Mouse (Mus musculus) limb, embryonic 12.5 days (tissue): ENCODE data around the gene Gps2. TPM values are rescaled to one million over a fixed set of nuclear protein-coding genes. Genes with fewer than 3 reads are reported as not detected.

Experiments
- ATAC-seq: fragments of 200-750 bp; cut with Nextera tagmentation; 2 replicates; pipeline ENCODE4 v1.8.0; 2017; ENCODE audit warnings: low read depth, moderate TSS enrichment; ENCODE audit not compliant: insufficient number of reproducible peaks, insufficient read depth, low FRiP score, low TSS enrichment
- H3K27ac ChIP-seq: fragments of 300-500 bp; sonication (generic); 2 replicates; pipeline ENCODE4 v1.5.1; 2016; ENCODE audit warnings: mild to moderate bottlenecking, moderate library complexity
- H3K27me3 ChIP-seq: fragments of 300-500 bp; sonication (generic); 2 replicates; pipeline ENCODE4 v1.6.1; 2016; ENCODE audit warnings: mild to moderate bottlenecking, moderate library complexity
- H3K36me3 ChIP-seq: fragments of 300-500 bp; sonication (generic); 2 replicates; pipeline ENCODE4 v1.6.1; 2016; ENCODE audit warnings: mild to moderate bottlenecking, moderate library complexity
- H3K4me1 ChIP-seq: fragments of 300-500 bp; sonication (generic); replicated peaks from 2 replicates; pipeline ENCODE4 v1.6.1; 2016
- H3K4me2 ChIP-seq: fragments of 300-500 bp; sonication (generic); 2 replicates; pipeline ENCODE4 v1.6.1; 2016; ENCODE audit warnings: mild to moderate bottlenecking, moderate library complexity
- H3K4me3 ChIP-seq: fragments of 300-500 bp; sonication (generic); replicated peaks from 2 replicates; pipeline ENCODE4 v1.5.1; 2016; ENCODE audit warnings: mild to moderate bottlenecking
- H3K9ac ChIP-seq: fragments of 300-500 bp; sonication (generic); replicated peaks from 2 replicates; pipeline ENCODE4 v1.6.1; 2016; ENCODE audit warnings: mild to moderate bottlenecking, moderate library complexity
- H3K9me3 ChIP-seq: fragments of 300-500 bp; sonication (generic); 2 replicates; pipeline ENCODE4 v1.6.1; 2016; ENCODE audit warnings: mild to moderate bottlenecking, moderate library complexity
- WGBS: fragments of 180-500 bp; shearing (Covaris S2); methylation state at CpG from one replicate; pipeline ENCODE4 v1.1.7; 2016; 5-methylcytosine and 5-hydroxymethylcytosine counted together
- polyA plus RNA-seq: library from polyadenylated mRNA; unstranded; fragments of >200 nt; fragmentation: Nextera tagmentation; extraction: Ambion mirVana; gene quantifications from 2 replicates; pipeline ENCODE4 v1.2.1, GENCODE M21; 2016

Gps2 gene
- polyA plus RNA-seq, 1 experiment from 2014 or later: 92.0 TPM

GRCm38 (mm10) chr11:69886907-69887635 lies 26.6 kb upstream of the Gps2 start:
- Histone ChIP-seq H3K36me3 (no peaks in the 10 kb centered on the region), H3K4me1 (no peaks in the 10 kb centered on the region), H3K27ac (no peak overlapping the region), H3K9ac (no peak overlapping the region), H3K4me3 (no peak overlapping the region), H3K27me3 (no peaks in the 10 kb centered on the region), H3K9me3 (no peaks in the 10 kb centered on the region), H3K4me2 (no peak overlapping the region)
- ATAC-seq: no peak
- 72% methylated on average over 8 of the region's 8 CpGs for WGBS

GRCm38 (mm10) chr11:69891482-69891881 lies 22.2 kb upstream of the Gps2 start:
- Histone ChIP-seq H3K4me2 (no peak overlapping the region), H3K27me3 (no peaks in the 10 kb centered on the region), H3K9ac (no peak overlapping the region), H3K9me3 (no peaks in the 10 kb centered on the region), H3K36me3 (no peaks in the 10 kb centered on the region), H3K27ac (no peak overlapping the region), H3K4me1 (no peaks in the 10 kb centered on the region), H3K4me3 (no peak overlapping the region)
- 82% methylated on average over 4 of the region's 4 CpGs for WGBS
- no peak for ATAC-seq

GRCm38 (mm10) chr11:69894671-69895070 lies 19.0 kb upstream of the Gps2 start:
- H3K9ac ChIP-seq: no peak overlapping the region
- WGBS: 72% methylated on average over 5 of the region's 5 CpGs
- no peak for ATAC-seq

GRCm38 (mm10) chr11:69895291-69895690 lies 18.4 kb upstream of the Gps2 start, which contains the start of gene Acap1:
Acap1 (minus strand) TSS chr11:69895539.
- H3K27me3 ChIP-seq: no peaks in the 10 kb centered on the region
- H3K36me3 ChIP-seq: peaks cover 5% of the 10 kb centered on the region; the same call in 1 of the 2 replicates
- no peak within 1 kb of the TSS for H3K9ac ChIP-seq
- H3K9me3 ChIP-seq: no peaks in the 10 kb centered on the region
- H3K4me1 ChIP-seq: peaks cover 18% of the 10 kb centered on the region
- 76% methylated on average over 4 of the region's 4 CpGs for WGBS
- ATAC-seq: no peak
- H3K4me2 ChIP-seq: no peak within 1 kb of the TSS
- H3K27ac ChIP-seq: no peak within 1 kb of the TSS
- no peak within 1 kb of the TSS for H3K4me3 ChIP-seq

More at GRCm38 (mm10) chr11:69894671-69895070, 19.0 kb upstream of the Gps2 start:
- no peak overlapping the region for H3K27ac ChIP-seq
- H3K36me3 ChIP-seq: peaks cover 5% of the 10 kb centered on the region; the same call in 1 of the 2 replicates
- no peak overlapping the region for H3K4me2 ChIP-seq
- H3K9me3 ChIP-seq: no peaks in the 10 kb centered on the region
- no peaks in the 10 kb centered on the region for H3K27me3 ChIP-seq
- peaks cover 16% of the 10 kb centered on the region for H3K4me1 ChIP-seq
- H3K4me3 ChIP-seq: no peak overlapping the region

- peak overlapping the region; percentile 99; the same call in 1 of the 2 replicates for H3K27ac ChIP-seq
Measured at GRCm38 (mm10) chr11:69899870-69900269, 13.8 kb upstream of the Gps2 start.

GRCm38 (mm10) chr11:69900471-69901405 lies 12.9 kb upstream of the Gps2 start, which contains the start of the genes 2810408A11Rik and Neurl4:
2810408A11Rik (minus strand) TSS chr11:69900987.
Neurl4 (plus strand) TSS chr11:69901072.
- Histone ChIP-seq H3K9ac (peak within 1 kb of the TSS; percentile 97), H3K4me2 (peak within 1 kb of the TSS; percentile 84)

More at GRCm38 (mm10) chr11:69899870-69900269, 13.8 kb upstream of the Gps2 start:
- H3K4me2 ChIP-seq: peak overlapping the region; percentile 84
- no peaks in the 10 kb centered on the region for H3K9me3 ChIP-seq
- peaks cover 32% of the 10 kb centered on the region for H3K4me1 ChIP-seq
- H3K9ac ChIP-seq: peak overlapping the region; percentile 97
- H3K4me3 ChIP-seq: peak overlapping the region; percentile 95
- H3K27me3 ChIP-seq: no peaks in the 10 kb centered on the region
- 17% methylated on average over 4 of the region's 4 CpGs for WGBS
- no peak for ATAC-seq
- H3K36me3 ChIP-seq: peaks cover 25% of the 10 kb centered on the region

GRCm38 (mm10) chr11:69901406-69901846 lies 12.3 kb upstream of the Gps2 start:
- Histone ChIP-seq H3K4me3 (peak overlapping the region; percentile 95), H3K27ac (peak overlapping the region; percentile 99), H3K9me3 (no peaks in the 10 kb centered on the region), H3K4me1 (peaks cover 32% of the 10 kb centered on the region), H3K9ac (peak overlapping the region; percentile 97), H3K27me3 (no peaks in the 10 kb centered on the region), H3K4me2 (peak overlapping the region; percentile 84), H3K36me3 (peaks cover 41% of the 10 kb centered on the region)
- ATAC-seq: peak; percentile 58
- WGBS: under 1% methylated on average over 42 of the region's 42 CpGs

More at GRCm38 (mm10) chr11:69900471-69901405, 12.9 kb upstream of the Gps2 start, which contains the start of the genes 2810408A11Rik and Neurl4:
- Histone ChIP-seq H3K4me3 (peak within 1 kb of the TSS; percentile 95), H3K27me3 (no peaks in the 10 kb centered on the region), H3K9me3 (no peaks in the 10 kb centered on the region), H3K36me3 (peaks cover 34% of the 10 kb centered on the region), H3K4me1 (peaks cover 32% of the 10 kb centered on the region), H3K27ac (peak within 1 kb of the TSS; percentile 99)
- under 1% methylated on average over 38 of the region's 38 CpGs for WGBS
- ATAC-seq: peak; percentile 91

- ATAC-seq: peak; percentile 7; the same call in 1 of the 2 replicates
- Histone ChIP-seq H3K4me2 (peak overlapping the region; percentile 84), H3K9ac (peak overlapping the region; percentile 97), H3K4me1 (peaks cover 32% of the 10 kb centered on the region), H3K27me3 (no peaks in the 10 kb centered on the region), H3K36me3 (peaks cover 46% of the 10 kb centered on the region), H3K9me3 (no peaks in the 10 kb centered on the region), H3K4me3 (peak overlapping the region; percentile 95), H3K27ac (peak overlapping the region; percentile 99)
- WGBS: under 1% methylated on average over 37 of the region's 39 CpGs
Measured at GRCm38 (mm10) chr11:69901993-69902392, 11.7 kb upstream of the Gps2 start.

GRCm38 (mm10) chr11:69902972-69903371 lies 10.7 kb upstream of the Gps2 start:
- Histone ChIP-seq H3K4me1 (peaks cover 32% of the 10 kb centered on the region), H3K4me3 (peak overlapping the region; percentile 95), H3K9ac (0 out of 2 replicates have a peak overlapping the region, but pooled peaks have one; percentile 97), H3K27me3 (no peaks in the 10 kb centered on the region), H3K36me3 (peaks cover 51% of the 10 kb centered on the region), H3K4me2 (peak overlapping the region; percentile 84), H3K9me3 (no peaks in the 10 kb centered on the region), H3K27ac (no peak overlapping the region)
- ATAC-seq: no peak
- WGBS: 89% methylated on average over 13 of the region's 13 CpGs

- WGBS: 93% methylated on average over 9 of the region's 9 CpGs
- Histone ChIP-seq H3K36me3 (peaks cover 64% of the 10 kb centered on the region), H3K27ac (no peak overlapping the region), H3K4me3 (no peak overlapping the region), H3K4me2 (no peak overlapping the region), H3K4me1 (peaks cover 20% of the 10 kb centered on the region), H3K9ac (no peak overlapping the region), H3K9me3 (no peaks in the 10 kb centered on the region), H3K27me3 (no peaks in the 10 kb centered on the region)
- ATAC-seq: no peak
Measured at GRCm38 (mm10) chr11:69904311-69904710, 9.4 kb upstream of the Gps2 start.
